Mouse (Mus musculus): ENCODE measurements around the gene Otub1.

DNA sequence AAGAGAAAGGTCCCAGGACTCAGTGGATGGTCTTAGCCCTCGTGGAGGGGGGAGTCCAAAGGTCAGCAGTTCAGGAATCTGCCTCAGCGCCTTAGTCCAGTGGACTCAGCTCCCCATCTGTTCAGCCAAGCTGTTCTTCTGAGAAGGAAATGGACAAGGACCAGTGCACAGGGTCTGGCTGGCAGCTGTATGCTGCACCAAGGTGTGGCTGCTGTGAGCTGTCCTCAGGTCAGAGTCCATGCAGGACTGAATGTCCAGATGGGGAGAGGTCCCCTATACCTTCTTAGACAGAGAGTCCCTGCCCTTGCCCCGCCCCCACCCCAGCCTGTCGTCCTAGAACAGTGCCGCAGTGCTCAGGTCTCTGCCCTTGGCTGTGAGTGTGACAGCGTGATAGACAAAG, 14.5 kb downstream of the Otub1 start:
- TF ChIP-seq CTCF (IDR thresholded peaks at IDR 0.05; ENCODE audit: borderline replicate concordance, insufficient read depth, low read depth, low read length) (no peak), POLR2A (IDR thresholded peaks at IDR 0.05; ENCODE audit: borderline replicate concordance, insufficient read depth, low read length) (no peak)

Measured in cerebellum, adult 2 months (tissue).